ENCODE assay signal across 9 mouse cellular contexts in genomic region chr12:103443524-103443923, GRCm38 (mm10). TPM values are rescaled to one million over a fixed set of nuclear protein-coding genes. Genes with fewer than 3 reads are reported as not detected.
DNase-seq lines count a peak whose midpoint lies in the region; ATAC-seq and TF ChIP-seq lines count a peak whose summit lies in the region.
"Had no signal": no experiment of that assay in that cellular context is flagged by ENCODE, and none has a peak within 500 bp of the region (broad histone marks: within the 10 kb centered on the region; RNA-seq: fewer than 3 reads in every experiment).

Gene Ifi27l2a (minus strand): TSS chr12:103443680.

- DNase-seq in liver, adult 2 months (ENCODE audit: extremely low read depth, low read depth, low spot score) = peak; percentile 17
- peak in 1 of 2 experiments; percentile 1 for DNase-seq in adrenal gland, adult 18-20 months (ENCODE audit: low spot score in 2 of 2)
- DNase-seq in heart, postnatal 25 days (ENCODE audit: low spot score) = no peak
- DNase-seq in midbrain, embryonic 11.5 days (ENCODE audit: low spot score, missing footprints) = no peak
- DNase-seq in urinary bladder, postnatal 14 days (ENCODE audit: low spot score) = no peak
- DNase-seq: kidney, adult 8-10 months had no signal

- no peaks in the 10 kb centered on the region for H3K79me2 ChIP-seq in liver, adult 2 months (ENCODE audit: control insufficient read depth, insufficient read depth, low read length)

- intact Hi-C loops in heart, postnatal 25 days (cut with DNase I) = no loop called here

- no peak for ATAC-seq in liver, embryonic 12.5 days
- no peak for ATAC-seq in stomach, embryonic 14.5 days (ENCODE audit: insufficient number of reproducible peaks, insufficient read depth, low FRiP score, low read depth)
- ATAC-seq in midbrain, embryonic 11.5 days (ENCODE audit: low FRiP score) = no peak
- ATAC-seq in neural tube, embryonic 15.5 days (ENCODE audit: low FRiP score) = no peak

- no peaks in the 10 kb centered on the region for H3K27me3 ChIP-seq in liver, adult 2 months (ENCODE audit: control insufficient read depth, insufficient read depth, low read length)
- H3K27me3 ChIP-seq in liver, embryonic 12.5 days (replicated peaks) = no peaks in the 10 kb centered on the region
- no peaks in the 10 kb centered on the region for H3K27me3 ChIP-seq in stomach, embryonic 14.5 days (ENCODE audit: control insufficient read depth, insufficient read depth, low read length)
- no peaks in the 10 kb centered on the region for H3K27me3 ChIP-seq in midbrain, embryonic 11.5 days (ENCODE audit: control insufficient read depth, insufficient read depth, low read length)
- H3K27me3 ChIP-seq in neural tube, embryonic 15.5 days (replicated peaks) = no peaks in the 10 kb centered on the region

- no peak within 1 kb of the TSS for H3K27ac ChIP-seq in liver, adult 2 months (replicated peaks; ENCODE audit: insufficient read depth, low read depth, low read length)
- no peak within 1 kb of the TSS for H3K27ac ChIP-seq in liver, embryonic 12.5 days
- H3K27ac ChIP-seq in stomach, embryonic 14.5 days (ENCODE audit: low read length) = no peak within 1 kb of the TSS
- H3K27ac ChIP-seq in midbrain, embryonic 11.5 days (ENCODE audit: low read depth, low read length) = no peak within 1 kb of the TSS
- no peak within 1 kb of the TSS for H3K27ac ChIP-seq in neural tube, embryonic 15.5 days (replicated peaks)

- peaks cover 5% of the 10 kb centered on the region; the same call in 1 of the 2 replicates for H3K36me3 ChIP-seq in liver, adult 2 months (ENCODE audit: control insufficient read depth, insufficient read depth, low read length)
- H3K36me3 ChIP-seq in liver, embryonic 12.5 days = no peaks in the 10 kb centered on the region
- H3K36me3 ChIP-seq in stomach, embryonic 14.5 days (ENCODE audit: control insufficient read depth, insufficient read depth, low read length) = no peaks in the 10 kb centered on the region
- no peaks in the 10 kb centered on the region for H3K36me3 ChIP-seq in midbrain, embryonic 11.5 days (ENCODE audit: control insufficient read depth, insufficient read depth, low read length)
- no peaks in the 10 kb centered on the region for H3K36me3 ChIP-seq in neural tube, embryonic 15.5 days

- TF ChIP-seq CTCF in liver, adult 2 months (IDR thresholded peaks at IDR 0.05; ENCODE audit: low read depth, low read length) = no peak

- H3K4me3 ChIP-seq in liver, adult 2 months (ENCODE audit: insufficient read depth, low read depth, low read length) = peak within 1 kb of the TSS; percentile 42
- H3K4me3 ChIP-seq in liver, embryonic 12.5 days = no peak within 1 kb of the TSS
- no peak within 1 kb of the TSS for H3K4me3 ChIP-seq in stomach, embryonic 14.5 days (ENCODE audit: low read depth, low read length)
- no peak within 1 kb of the TSS for H3K4me3 ChIP-seq in midbrain, embryonic 11.5 days (ENCODE audit: low read depth, low read length)
- H3K4me3 ChIP-seq in neural tube, embryonic 15.5 days (replicated peaks) = no peak within 1 kb of the TSS

- no peaks in the 10 kb centered on the region for H3K9me3 ChIP-seq in liver, embryonic 12.5 days (replicated peaks)
- H3K9me3 ChIP-seq in stomach, embryonic 14.5 days (ENCODE audit: control insufficient read depth, low read depth, low read length) = no peaks in the 10 kb centered on the region
- no peaks in the 10 kb centered on the region for H3K9me3 ChIP-seq in midbrain, embryonic 11.5 days (ENCODE audit: control insufficient read depth, low read length)
- no peaks in the 10 kb centered on the region for H3K9me3 ChIP-seq in neural tube, embryonic 15.5 days (replicated peaks)

- H3K4me2 ChIP-seq in liver, embryonic 12.5 days = no peak within 1 kb of the TSS
- no peak within 1 kb of the TSS for H3K4me2 ChIP-seq in stomach, embryonic 14.5 days (replicated peaks; ENCODE audit: low read depth, low read length)
- H3K4me2 ChIP-seq in midbrain, embryonic 11.5 days = no peak within 1 kb of the TSS
- H3K4me2 ChIP-seq in neural tube, embryonic 15.5 days = no peak within 1 kb of the TSS

- peaks cover 2% of the 10 kb centered on the region; the same call in 1 of the 2 replicates for H3K4me1 ChIP-seq in liver, adult 2 months (ENCODE audit: control insufficient read depth, insufficient read depth, low read length)
- no peaks in the 10 kb centered on the region for H3K4me1 ChIP-seq in liver, embryonic 12.5 days
- no peaks in the 10 kb centered on the region for H3K4me1 ChIP-seq in stomach, embryonic 14.5 days (ENCODE audit: control insufficient read depth, insufficient read depth, low read length)
- H3K4me1 ChIP-seq in midbrain, embryonic 11.5 days (ENCODE audit: control insufficient read depth, insufficient read depth, low read length) = no peaks in the 10 kb centered on the region
- H3K4me1 ChIP-seq in neural tube, embryonic 15.5 days = no peaks in the 10 kb centered on the region

- peak within 1 kb of the TSS; percentile 55 for H3K9ac ChIP-seq in liver, adult 2 months (ENCODE audit: low read depth, low read length)
- H3K9ac ChIP-seq in liver, embryonic 12.5 days = no peak within 1 kb of the TSS
- no peak within 1 kb of the TSS for H3K9ac ChIP-seq in stomach, embryonic 14.5 days (replicated peaks; ENCODE audit: low read depth, low read length)
- no peak within 1 kb of the TSS for H3K9ac ChIP-seq in midbrain, embryonic 11.5 days (ENCODE audit: low read length)
- no peak within 1 kb of the TSS for H3K9ac ChIP-seq in neural tube, embryonic 15.5 days (replicated peaks)

- no peak for TF ChIP-seq POLR2A in liver, adult 2 months (IDR thresholded peaks at IDR 0.05; ENCODE audit: extremely low read depth, insufficient read depth, low read length)

- WGBS in liver, adult 2 months = 53% methylated on average over 3 of the region's 3 CpGs
- WGBS in liver, embryonic 12.5 days (ENCODE audit: insufficient replicate concordance) = 34% methylated on average over 3 of the region's 3 CpGs
- 46% methylated on average over 3 of the region's 3 CpGs for WGBS in stomach, embryonic 14.5 days
- 44% methylated on average over 3 of the region's 3 CpGs for WGBS in midbrain, embryonic 11.5 days
- 64% methylated on average over 3 of the region's 3 CpGs for WGBS in neural tube, embryonic 15.5 days

RNA-seq across cellular contexts. Expression of gene Ifi27l2a, which starts in this region (rescaled TPM):
- 38.3 and 72.7 TPM in 2 replicates for total RNA-seq in liver, adult 2 months (2014; rRNA removed)
- polyA plus RNA-seq in liver, adult 2 months (2012; rRNA removed) = 28.5 and 68.1 TPM in 2 replicates
- polyA plus RNA-seq in liver, embryonic 12.5 days (2016; fragmentation: Nextera tagmentation; extraction: Ambion mirVana) = 1.4 and 1.6 TPM in 2 replicates
- 1,000 to 10,000 TPM in 1 of 2 experiments, 100 to 1,000 TPM in 1; 365 to 1,033 TPM for total RNA-seq in adrenal gland, adult 18-20 months (2021)
- total RNA-seq in heart, postnatal 25 days (2021) = 10 to 100 TPM; 18.2 to 31.0 TPM
- 16.9 and 17.1 TPM in 2 replicates for polyA plus RNA-seq in stomach, embryonic 14.5 days (2014; fragmentation: Nextera tagmentation; extraction: Ambion mirVana)
- 2.0 and 2.1 TPM in 2 replicates for polyA plus RNA-seq in midbrain, embryonic 11.5 days (2014; fragmentation: Nextera tagmentation; extraction: Ambion mirVana)
- polyA plus RNA-seq in neural tube, embryonic 15.5 days (2015; fragmentation: Nextera tagmentation; extraction: Ambion mirVana) = 7.5 and 16.4 TPM in 2 replicates
